Mouse (Mus musculus): ENCODE results near the gene Dnajb12.

GRCm38 (mm10) chr10:59844686-59845085 lies 34.7 kb upstream of the Dnajb12 start:
- TF ChIP-seq CTCF (IDR thresholded peaks at IDR 0.05; ENCODE audit: borderline replicate concordance, control insufficient read depth, extremely low read depth, insufficient read depth, low read length, poor library complexity) (no peak), POLR2A (IDR thresholded peaks at IDR 0.05; ENCODE audit: control insufficient read depth, extremely low read depth, insufficient read depth, low read length, poor library complexity) (no peak)
